Mouse (Mus musculus) small intestine, adult 2 months (tissue): ENCODE results near the gene Gm6871.

ENCODE experiments used
- CTCF ChIP-seq: fragments of 200-500 bp; IDR thresholded peaks from 2 replicates; pipeline ENCODE4 v1.5.1; 2012; ENCODE audit warnings: low read depth, mild to moderate bottlenecking, control low read depth, inconsistent platforms, low read length, moderate library complexity, mixed read lengths; ENCODE audit not compliant: insufficient replicate concordance, insufficient read length; ENCODE audit errors: extremely low read depth
- POLR2A ChIP-seq: fragments of 200-500 bp; IDR thresholded peaks from 2 replicates; pipeline ENCODE4 v1.6.1; 2012; ENCODE audit warnings: low read depth, mild to moderate bottlenecking, control low read depth, inconsistent platforms, low read length, moderate library complexity

GRCm38 (mm10) chr7:41500151-41500934 is 73.1 kb downstream of the Gm6871 start:
- TF ChIP-seq POLR2A (no peak), CTCF (peak; percentile 17; the same call in 1 of the 2 replicates)
